Mouse (Mus musculus): Measurements from ENCODE around the gene Gm44503.

The Gm44503 gene

GRCm38 (mm10) chr9:72972984-72973383 lies 14.3 kb downstream of the Gm44503 start:
- in situ Hi-C loops (cut with MseI, MboI): no loop called here

- in situ Hi-C loops (cut with MseI, MboI): no loop called here
Observed at GRCm38 (mm10) chr9:72974734-72975133, 16.1 kb downstream of the Gm44503 start.

GRCm38 (mm10) chr9:72975242-72975641 lies 16.6 kb downstream of the Gm44503 start:
- in situ Hi-C loops (cut with MseI, MboI): no loop called here

GRCm38 (mm10) chr9:72983066-72983465 lies 24.4 kb downstream of the Gm44503 start:
- in situ Hi-C loops (cut with MseI, MboI): no loop called here

GRCm38 (mm10) chr9:72985250-72986220 lies 26.9 kb downstream of the Gm44503 start, which contains the start of the genes Ccpg1os and Ccpg1:
Gene Ccpg1os (minus strand): TSS chr9:72985382.
Gene Ccpg1 (plus strand): TSS chr9:72985429.
- in situ Hi-C loops (cut with MseI, MboI): no loop called here

GRCm38 (mm10) chr9:72987703-72988102 lies 29.1 kb downstream of the Gm44503 start:
- in situ Hi-C loops (cut with MseI, MboI): no loop called here

- in situ Hi-C loops (cut with MseI, MboI): no loop called here
Observed at GRCm38 (mm10) chr9:72988706-72989105, 30.1 kb downstream of the Gm44503 start.

- in situ Hi-C loops (cut with MseI, MboI): no loop called here
Observed at GRCm38 (mm10) chr9:72991420-72991819, 32.8 kb downstream of the Gm44503 start.

- in situ Hi-C loops (cut with MseI, MboI): no loop called here
Observed at GRCm38 (mm10) chr9:72992576-72992975, 33.9 kb downstream of the Gm44503 start.

- in situ Hi-C loops (cut with MseI, MboI): no loop called here
Observed at GRCm38 (mm10) chr9:72996167-72996566, 37.5 kb downstream of the Gm44503 start.

- in situ Hi-C loops (cut with MseI, MboI): no loop called here
Observed at GRCm38 (mm10) chr9:72996806-72997205, 38.2 kb downstream of the Gm44503 start.

- in situ Hi-C loops (cut with MseI, MboI): no loop called here
Observed at GRCm38 (mm10) chr9:73000487-73000886, 41.8 kb downstream of the Gm44503 start.

- in situ Hi-C loops (cut with MseI, MboI): no loop called here
Observed at GRCm38 (mm10) chr9:73001314-73002011, 42.8 kb downstream of the Gm44503 start.

- in situ Hi-C loops (cut with MseI, MboI): no loop called here
Observed at GRCm38 (mm10) chr9:73002177-73002576, 43.5 kb downstream of the Gm44503 start.

- in situ Hi-C loops (cut with MseI, MboI): no loop called here
Observed at GRCm38 (mm10) chr9:73004076-73004475, 45.4 kb downstream of the Gm44503 start.

GRCm38 (mm10) chr9:73005106-73005505 lies 46.5 kb downstream of the Gm44503 start:
- in situ Hi-C loops (cut with MseI, MboI): no loop called here

GRCm38 (mm10) chr9:73006175-73006574 lies 47.5 kb downstream of the Gm44503 start:
- in situ Hi-C loops (cut with MseI, MboI): no loop called here

GRCm38 (mm10) chr9:73008384-73008783 lies 49.7 kb downstream of the Gm44503 start:
- in situ Hi-C loops (cut with MseI, MboI): no loop called here

GRCm38 (mm10) chr9:73012629-73013028 lies 54.0 kb downstream of the Gm44503 start:
- in situ Hi-C loops (cut with MseI, MboI): no loop called here

GRCm38 (mm10) chr9:73014724-73015123 lies 56.1 kb downstream of the Gm44503 start:
- in situ Hi-C loops (cut with MseI, MboI): no loop called here

GRCm38 (mm10) chr9:73019841-73020240 lies 61.2 kb downstream of the Gm44503 start:
- in situ Hi-C loops (cut with MseI, MboI): no loop called here

GRCm38 (mm10) chr9:73020566-73021097 lies 62.0 kb downstream of the Gm44503 start:
- in situ Hi-C loops (cut with MseI, MboI): no loop called here

Measured in mouse trophoblast stem cell (cell line).